Mouse (Mus musculus) naive thymus-derived CD4-positive, alpha-beta T cell, adult 2 months (primary cell): ENCODE measurements around the gene Spata13.

Experiments
- DNase-seq: peaks from one replicate; pipeline ENCODE4 v3.0.0-alpha.2; 2011; ENCODE audit warnings: low read depth

Gene Spata13

DNA sequence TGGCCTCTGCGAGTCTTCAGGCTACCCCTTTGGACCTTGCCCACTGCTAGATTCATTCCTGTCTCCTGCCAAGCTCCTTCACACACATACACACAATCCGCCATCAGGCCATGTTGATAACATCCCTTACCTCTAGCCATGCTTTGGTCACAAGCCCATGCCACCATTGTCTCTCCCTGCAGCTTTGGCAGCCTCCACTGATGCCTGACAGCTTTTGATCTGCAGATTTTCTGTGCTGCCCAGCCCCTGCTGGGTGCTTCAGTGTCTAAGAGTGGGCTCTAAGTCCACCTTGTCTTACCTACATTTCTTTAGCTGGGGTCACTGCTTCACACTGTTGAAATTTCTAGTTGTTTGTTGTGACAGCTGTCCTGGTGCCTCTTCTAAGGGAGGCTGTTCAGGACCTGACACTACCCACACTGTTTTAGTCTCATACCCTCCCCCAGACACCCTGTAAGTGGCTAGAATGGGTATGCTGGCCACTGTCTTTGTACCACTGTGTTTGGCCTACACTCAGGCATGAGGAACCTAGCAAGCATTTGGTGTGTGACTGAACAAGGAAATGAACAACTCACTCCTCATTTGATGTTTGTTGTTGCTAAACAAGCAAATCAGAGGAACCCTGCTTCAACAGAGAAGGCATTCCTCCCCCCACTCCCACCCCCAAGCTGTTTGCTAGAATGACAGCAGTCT lies 43.0 kb downstream of the Spata13 start:
- no peak for DNase-seq

DNA sequence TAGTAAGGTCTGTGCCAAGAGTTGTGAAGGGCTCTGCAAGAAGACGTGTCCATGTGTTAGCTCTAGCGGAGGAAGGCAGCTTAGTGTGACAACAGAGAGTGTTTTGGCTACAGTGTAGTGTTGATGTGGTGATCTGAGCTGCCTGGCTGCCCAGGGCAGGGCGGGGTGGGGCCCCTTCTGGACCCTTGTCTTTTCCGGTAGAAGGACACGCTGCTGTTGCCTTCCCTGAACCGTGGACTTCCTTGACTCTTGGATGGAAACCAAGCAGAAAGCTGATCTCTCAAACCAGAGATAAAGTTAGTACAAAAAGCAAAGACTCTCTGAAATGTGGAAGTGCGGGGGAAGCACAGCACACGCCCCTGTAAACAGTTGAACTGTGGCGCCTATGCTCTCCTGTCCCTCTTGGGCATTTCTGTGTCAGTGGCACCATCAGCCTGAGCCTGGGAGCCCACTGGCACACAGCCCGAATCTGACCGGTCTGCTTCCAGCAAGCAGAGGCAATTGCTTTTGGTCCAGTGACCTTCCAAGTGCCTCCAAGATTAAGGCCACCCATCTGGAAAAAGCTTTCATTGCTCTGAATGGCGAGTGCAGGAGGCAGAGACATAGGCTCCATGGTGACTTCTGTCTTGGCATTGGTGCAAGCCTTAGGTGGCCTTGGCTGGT lies 48.7 kb downstream of the Spata13 start:
- no peak for DNase-seq

DNA sequence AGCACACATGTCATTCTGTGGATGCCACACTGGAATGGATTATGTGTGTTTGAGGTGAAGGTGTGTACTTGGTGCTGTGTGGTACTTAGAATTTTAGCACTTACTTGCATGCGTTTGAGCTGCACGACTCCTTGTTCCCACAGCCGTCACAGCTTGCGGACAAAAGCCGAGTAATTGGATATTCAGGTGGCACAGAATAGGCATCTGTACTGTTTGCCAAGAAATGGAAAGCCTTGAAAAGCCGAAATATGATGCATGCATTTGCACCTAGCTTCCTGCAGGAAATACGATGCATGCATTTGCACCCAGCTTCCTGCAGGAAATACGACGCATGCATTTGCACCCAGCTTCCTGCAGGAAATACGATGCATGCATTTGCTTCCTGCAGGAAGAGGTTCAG lies 50.2 kb downstream of the Spata13 start:
- DNase-seq = no peak

DNA sequence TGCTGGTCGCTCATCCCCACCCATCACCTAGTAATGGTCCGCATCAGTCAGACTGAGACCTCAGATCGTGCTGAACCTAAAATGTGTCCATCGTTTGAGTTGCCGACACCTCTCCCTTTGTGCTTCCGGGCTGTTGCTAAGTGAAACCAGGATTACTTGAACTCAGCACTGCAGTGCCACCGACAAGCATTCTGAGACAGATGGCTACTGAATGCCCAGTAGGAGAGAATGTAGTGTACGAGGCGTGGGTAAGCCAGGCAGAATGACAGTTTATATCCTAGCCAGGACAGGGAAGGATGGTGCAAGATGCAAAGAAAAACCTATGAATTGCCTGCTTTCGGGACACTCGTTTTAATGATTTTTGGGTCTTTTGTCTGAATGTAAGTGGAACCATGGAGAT lies 52.9 kb downstream of the Spata13 start:
- DNase-seq = no peak

DNA sequence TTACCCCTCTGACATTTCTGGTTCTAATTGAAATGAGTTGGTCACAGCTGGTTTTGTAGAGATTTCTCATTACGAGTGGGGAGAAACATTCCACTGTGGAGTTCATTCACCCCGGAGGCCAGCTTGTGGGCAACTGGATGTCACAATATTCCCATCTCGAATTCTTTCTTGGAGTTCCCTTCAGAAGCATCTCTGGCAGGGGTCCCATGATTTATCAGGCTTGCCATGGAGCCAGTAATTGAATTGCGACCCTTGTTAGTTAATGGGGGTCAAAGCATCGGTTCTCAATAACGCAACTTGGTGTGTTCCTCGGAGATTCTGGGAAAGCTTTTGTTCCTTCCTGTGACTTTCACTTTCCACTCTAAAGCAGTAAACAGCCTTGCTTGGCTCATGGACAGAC lies 53.4 kb downstream of the Spata13 start:
- DNase-seq = no peak

DNA sequence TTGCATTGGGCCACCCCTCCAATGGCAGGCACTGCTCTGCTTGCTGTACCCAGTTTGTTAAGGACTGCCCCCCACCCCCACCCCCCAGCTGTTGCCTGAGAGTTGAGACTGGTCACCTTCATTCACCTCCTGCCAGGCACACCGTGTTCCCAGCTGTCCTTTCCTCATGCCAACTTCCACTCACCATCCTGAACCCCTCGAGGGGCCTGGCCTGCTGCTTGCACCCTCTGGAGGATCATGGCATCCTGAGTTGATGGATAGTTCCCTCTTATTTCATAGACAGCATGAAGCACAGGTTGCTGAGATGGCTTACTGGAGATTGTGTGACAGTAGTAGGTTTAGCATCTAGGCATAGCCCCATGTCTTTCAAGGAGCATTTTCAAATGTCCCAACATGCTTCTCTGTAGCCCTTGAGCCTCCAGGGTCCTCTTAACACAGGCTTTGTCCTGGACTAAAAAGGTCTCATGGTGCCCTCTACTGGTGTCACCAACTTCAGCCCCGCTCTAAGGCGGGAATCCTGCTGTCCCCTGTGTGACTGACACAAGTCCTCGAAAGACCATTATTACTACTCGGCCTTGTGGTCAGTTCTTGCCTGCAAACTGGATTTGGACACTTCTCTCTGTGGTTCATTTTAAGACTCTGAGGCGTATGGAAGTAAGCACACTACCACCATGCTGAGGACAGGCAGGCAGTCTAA lies 54.9 kb downstream of the Spata13 start:
- peak; percentile 62 for DNase-seq

DNA sequence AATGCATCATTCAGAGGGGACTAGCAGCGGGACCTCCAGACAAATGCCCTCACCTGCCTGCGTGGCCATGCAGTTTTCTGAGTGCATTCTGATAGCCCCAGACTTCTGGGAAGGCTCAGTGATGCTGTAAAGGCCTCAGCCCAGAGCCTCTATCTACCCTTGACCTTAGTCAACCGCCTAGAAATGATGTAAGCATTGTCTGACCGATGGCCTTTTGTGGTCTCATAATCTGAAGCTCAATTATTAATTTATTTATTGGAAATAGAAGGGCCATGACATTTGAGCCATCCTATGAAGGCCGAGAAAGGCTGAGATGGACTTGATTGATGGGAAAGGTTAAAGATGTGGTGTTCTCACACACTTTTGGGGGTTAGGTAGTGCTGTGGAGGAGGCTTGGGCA lies 56.0 kb downstream of the Spata13 start:
- no peak for DNase-seq

DNA sequence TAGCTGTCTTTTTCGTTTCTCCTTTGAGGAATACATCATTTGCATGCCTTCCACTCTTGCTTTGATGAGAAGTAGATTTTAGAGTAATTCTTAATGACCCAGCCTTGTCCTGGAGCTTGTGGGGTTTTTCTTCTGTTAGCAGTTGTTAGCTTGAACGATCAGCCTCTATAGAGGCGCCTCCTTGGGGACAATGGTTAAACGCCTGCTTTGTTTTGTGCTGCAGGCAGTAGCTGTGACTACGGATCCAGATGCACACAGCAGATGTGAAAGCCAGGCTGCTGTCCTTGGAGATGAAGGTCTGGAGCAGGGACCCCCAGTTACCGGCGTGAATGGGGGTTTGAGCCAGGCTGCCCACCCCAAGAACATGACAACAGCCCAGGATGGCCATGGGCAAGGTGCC lies 56.8 kb downstream of the Spata13 start:
- DNase-seq = no peak

DNA sequence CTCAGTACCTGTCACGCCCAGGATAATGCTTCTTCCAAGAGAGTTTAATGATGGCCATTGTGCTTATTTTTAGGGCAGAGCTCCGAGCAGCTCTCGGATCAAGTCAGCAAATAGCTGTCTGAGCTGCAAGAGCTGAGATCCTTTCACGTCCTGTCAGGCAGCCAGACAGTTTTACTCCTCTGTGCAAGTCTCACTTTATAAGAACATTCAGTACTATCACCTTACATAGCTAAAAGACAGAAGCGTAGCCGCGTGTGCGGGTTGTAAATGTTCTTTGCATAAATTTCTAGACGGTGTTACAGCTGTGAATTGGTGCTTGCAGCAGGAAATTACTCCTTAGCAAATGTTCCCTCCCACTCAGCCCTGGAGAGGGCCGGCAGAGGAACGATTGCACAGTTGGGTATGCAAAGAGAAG lies 59.3 kb downstream of the Spata13 start:
- no peak for DNase-seq

DNA sequence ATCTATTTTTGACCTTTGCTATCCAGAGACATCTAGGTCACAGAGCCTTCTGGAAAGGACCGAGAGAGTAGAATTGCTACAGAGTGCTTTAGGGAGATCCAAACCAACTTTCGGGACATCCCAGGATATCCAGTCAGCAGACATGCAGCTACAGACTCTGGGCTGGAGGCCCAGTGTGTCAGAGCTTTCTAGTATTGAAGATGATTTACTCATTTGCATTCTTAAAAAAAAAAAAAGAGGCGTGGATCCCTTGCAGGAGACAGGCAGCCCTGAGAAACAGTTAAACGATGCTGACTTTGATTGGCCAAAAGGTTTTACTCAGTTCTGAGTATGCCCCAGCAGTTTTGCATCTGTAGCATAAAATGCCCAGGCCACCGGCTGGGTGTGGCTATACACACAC lies 59.9 kb downstream of the Spata13 start:
- no peak for DNase-seq

DNA sequence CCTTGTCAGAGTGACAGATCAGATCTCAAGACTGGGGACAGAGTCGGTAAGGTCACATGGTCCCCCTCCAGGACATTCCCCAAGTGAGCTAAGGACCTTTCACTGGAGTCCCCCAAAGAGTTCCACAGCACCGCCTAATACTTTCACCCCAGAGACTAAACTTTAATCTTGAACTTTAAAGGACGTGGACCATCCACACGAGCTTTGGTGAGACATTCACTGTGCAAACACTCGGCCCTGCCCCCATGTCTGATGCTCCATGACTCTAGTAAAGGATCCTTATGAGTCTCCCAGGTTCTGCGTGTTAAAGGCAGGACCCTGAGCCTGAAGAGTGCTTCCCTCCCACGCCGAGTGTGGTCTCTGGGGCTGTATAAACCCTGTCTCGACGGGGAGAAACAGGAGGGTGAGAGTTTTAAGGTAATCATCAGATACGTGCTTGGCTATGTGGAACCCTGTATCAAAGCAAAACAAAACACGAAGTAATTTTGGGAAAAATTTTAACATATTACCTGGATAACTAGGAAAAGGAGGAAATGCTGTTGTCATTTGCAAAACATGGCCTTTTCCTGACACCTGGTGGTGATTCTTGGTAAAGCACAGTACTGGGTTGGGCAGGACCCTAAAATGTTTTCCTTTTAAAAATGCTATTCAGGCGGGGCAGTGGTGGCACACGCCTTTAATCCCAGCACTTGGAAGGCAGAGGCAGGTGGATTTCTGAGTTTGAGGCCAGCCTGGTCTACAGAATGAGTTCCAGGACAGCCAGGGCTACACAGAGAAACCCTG lies 60.6 kb downstream of the Spata13 start:
- peak; percentile 67 for DNase-seq

DNA sequence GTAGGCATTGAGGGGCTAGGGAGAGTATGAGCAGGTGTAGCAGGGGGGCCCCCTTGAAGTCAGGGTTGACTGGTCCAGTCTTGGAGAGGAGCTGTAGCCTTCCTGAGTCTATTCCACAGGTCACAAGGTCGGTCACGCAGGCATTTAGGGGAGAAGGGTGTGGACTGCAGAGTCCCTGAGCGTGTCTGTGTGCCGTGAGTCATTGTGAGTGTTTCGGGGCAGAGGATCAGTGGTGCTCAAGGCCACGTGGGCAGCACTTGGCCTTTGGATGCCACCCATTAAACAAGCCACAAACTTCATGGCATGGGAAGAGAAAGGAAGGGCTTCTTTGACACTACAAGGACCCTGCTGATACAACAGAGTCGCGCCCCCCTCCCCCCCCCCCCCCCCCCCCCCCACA lies 63.5 kb downstream of the Spata13 start:
- DNase-seq = no peak

DNA sequence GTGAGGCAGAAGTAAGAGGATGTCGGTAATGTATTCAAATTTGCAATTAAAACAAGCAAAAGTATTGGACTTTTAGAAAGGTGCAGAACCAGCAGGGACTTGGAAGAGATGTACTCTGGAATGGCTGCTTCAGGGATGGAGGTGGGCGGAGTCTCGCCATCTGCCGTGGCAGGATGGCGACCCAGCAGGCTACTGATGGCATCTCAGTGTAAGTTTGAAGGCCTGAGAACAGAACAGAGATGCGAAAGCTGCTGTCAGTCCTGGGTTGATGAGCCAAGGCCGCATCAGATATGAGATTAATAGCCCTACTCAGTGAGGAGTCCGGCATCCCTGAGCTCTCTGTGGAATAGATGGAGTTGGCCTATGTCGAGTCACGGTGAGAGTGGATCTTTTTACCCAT lies 65.2 kb downstream of the Spata13 start:
- DNase-seq = no peak

DNA sequence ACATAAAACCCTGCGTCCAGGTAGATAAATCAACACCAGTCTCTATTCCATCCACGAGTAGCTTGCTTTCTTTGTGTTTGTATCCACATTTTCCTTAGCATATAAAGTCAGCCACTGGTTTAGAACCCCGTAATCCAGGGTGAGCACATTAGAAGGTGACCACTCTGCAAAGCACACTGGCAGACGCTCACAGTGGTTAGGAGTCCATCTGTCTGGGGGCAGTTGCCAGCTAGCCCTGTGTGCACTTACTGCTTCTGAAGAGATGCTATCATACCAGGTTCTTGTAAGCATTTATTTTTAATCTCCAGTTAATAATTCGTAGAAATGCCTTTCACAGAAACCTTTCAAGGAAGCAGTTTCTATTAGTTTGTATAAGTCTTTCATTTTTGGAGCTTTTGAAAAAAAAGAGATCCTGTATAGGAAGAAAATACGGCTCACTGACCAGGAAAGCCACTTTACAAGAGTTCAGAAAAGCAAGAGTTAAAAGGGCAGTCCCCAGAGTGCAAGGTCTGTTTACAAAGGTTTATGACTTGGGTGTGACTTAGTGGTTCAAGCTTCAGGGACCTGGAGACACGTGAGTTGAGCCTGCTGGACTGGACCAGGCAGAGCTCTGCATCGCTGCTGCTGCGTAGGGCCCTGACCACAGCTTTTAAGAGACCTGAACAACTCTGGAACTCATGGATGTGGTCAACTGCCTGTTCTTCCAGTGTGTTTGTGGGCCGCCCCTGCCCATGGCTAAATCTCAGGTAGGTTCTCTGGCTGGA lies 68.8 kb downstream of the Spata13 start:
- DNase-seq = no peak

DNA sequence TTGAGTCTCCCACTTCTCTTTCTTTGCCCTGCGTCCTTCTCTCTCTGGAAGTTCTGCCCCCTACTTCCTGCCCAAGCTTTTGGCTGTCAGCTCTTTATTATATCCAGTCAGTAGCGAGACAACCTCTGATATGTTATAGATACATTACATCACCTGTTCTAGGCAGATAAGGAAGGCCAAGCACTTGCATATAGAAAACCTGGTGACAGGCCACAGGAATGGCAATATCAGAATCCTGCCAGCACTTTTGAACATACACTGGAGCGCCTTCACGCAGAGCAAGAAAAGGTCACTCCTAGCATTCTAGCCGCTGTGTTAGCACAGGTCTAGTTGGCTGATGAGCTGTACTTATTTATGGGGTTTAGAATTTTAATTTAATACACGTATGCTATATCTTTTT lies 70.7 kb downstream of the Spata13 start:
- peak; percentile 15 for DNase-seq

DNA sequence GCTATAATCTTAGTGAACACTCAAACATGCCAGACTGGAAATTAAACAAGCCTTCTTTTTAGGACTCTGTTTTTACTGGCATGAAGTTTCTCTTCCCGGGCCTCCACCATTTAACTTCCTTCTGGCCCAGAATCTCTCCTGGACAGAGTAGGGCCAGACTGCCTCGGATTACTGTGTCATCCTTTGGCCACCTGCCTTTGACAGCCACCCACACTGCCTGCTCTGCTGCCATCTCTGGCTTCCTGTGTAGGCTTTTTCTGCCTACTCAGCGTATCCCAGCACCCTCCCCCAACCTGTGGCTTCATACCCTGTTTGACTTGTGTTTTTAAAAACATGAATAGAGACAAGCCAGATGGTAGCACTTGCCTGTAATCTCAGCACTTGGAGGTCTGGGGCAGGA lies 71.2 kb downstream of the Spata13 start:
- peak; percentile 77 for DNase-seq

DNA sequence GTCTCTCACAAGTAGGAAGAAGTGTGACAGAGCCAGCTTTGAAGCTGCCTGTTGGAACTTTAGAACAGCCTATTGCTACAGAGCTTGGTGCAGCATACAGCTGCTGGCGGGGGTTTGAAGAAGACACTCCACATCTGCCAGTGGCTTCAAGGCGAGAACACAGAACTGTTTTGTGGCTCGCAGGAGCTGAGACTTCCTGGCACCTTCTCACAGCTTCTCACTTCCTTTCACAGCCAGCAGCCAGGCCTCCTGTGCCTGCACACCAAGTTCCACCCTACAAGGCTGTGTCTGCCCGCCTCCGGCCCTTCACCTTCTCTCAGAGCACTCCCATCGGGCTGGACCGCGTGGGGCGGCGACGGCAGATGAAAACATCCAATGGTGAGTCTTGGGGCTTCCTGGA lies 75.4 kb downstream of the Spata13 start:
- DNase-seq = peak; percentile 82

DNA sequence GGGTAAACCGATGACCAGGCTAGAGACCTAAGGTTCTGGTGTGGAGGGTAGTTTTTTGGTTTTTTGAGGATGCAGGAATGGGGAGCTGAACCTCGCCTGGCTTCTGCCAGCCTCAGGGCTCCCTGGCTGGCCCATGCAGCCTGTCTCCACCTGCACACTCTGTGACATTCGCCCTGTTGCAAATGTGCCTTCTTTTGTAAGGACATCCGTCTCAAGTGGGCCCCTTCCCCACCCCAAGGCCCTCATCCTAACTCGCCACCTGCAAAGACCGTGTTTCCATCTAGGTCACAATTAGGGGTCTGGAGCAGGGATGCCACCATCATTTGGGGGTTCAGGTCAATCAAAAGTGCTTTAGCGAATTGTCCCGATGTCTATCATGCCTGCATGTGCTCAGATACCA lies 75.9 kb downstream of the Spata13 start:
- no peak for DNase-seq

DNA sequence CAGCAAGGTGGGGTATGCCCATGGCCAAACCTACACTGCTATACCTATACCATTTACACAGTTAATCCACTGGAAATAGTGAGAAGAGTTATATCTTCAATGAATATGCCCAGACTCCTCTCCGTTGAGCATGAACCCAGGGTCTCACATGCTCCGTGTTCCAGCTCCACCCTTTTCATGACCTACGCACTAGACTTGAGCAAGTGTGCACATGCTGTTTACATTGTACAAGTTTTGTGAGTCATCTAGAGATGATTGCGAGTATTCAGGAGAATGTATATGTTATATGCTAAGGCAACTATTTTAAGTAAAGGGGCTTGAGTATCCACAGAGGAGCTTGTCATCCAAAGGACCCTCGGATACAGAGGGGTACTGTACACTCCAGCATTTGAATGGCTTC lies 77.4 kb downstream of the Spata13 start:
- no peak for DNase-seq

DNA sequence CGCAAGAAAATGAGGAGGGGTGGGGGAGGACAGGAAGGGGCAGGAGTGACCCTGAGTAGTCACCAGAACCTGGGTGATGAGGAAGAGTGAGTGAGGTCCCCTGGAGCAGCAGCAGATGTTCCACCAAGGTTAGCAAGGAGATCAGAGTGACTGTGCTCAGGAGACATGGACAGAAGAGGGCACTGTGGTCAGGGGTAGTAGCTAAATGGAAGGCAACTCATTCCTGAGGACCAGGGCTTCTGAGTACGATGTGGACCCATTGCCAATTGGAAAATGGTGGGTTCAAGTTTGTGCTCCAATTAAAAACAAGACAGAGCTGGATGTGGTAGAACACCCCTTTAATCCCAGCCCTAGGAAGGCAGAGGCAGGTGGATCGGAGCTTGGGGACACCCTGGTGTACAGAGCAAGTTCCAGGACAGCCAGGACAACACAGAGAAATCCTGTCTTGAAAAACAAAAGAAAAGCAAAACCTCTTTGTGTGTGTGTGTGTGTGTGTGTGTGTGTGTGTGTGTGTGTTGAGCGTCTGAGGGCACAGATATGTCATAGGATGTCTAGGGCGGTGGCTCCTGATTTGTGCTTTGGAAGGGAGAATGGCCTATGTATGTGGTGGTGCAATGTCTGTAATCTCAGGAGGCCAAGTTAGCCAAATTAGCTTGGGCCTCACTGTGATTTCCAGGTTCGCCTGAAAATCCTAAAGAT lies 77.9 kb downstream of the Spata13 start:
- peak; percentile 69 for DNase-seq

DNA sequence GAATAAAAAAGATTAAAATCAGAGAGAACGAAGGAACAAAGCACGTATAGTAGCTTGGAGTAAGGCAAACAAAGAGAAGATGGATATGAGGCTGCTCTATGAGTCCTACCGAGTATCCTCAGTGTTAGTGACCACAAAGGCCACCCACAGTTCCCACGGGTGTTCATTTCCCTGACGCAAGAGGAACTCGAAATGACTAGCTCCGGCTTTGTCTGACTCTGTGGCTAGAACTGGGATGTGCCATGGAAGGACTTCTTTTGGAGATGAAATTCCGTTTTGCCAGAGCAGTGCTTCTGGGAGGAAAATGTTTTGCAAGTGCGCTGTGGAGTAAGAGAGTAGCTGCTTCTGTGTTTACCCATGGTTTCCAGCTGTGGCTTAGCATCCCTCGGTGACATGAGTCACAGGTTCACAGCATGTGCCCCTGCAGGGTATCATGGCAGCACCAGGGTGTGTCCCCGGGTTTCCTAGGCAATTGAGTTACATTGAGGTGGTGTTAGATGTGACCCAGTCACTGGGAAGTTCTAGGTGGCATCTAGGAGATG lies 78.6 kb downstream of the Spata13 start:
- peak; percentile 60 for DNase-seq
